Comparison of ENCODE assay signal across 20 mouse cellular contexts in the genomic region with DNA sequence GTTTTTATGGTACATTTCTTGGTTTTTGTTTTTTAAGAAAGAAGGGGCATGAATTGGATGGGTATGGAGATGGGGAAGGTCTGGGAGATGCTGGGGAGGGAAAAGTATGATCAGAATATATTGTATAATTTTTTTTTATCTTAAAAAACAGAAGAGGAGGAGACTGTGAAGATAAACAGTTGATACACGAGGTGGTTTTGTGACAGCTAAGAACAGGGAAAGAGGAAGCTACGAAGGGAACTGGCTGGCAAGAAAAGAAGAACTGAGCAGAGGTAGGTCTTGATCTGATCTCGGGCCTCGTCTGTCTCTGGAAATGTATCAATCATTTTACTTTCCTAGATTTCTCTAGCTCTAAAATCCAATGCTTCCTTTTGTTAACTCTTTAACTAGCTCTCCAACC. TPM values are rescaled to one million over a fixed set of nuclear protein-coding genes. Genes with fewer than 3 reads are reported as not detected.
DNase-seq lines count a peak whose midpoint lies in the region; ATAC-seq and TF ChIP-seq lines count a peak whose summit lies in the region.
"Had no signal": no experiment of that assay in that cellular context is flagged by ENCODE, and none has a peak within 500 bp of the region (broad histone marks: within the 10 kb centered on the region; RNA-seq: fewer than 3 reads in every experiment).

No protein-coding gene starts in this region.

- TF ChIP-seq RAD21 in CH12.LX (IDR thresholded peaks at IDR 0.05; ENCODE audit: low read depth, low read length), result no peak

- dilution Hi-C loops in CH12.LX (cut with MboI; ENCODE audit: extremely low pct_ligation_motif_present, extremely low pct_unique_long_range_greater_than_20kb, low sequenced_read_pairs), result no loop called here

- no peaks in the 10 kb centered on the region for H3K27me3 ChIP-seq in lung, postnatal 0 days (replicated peaks; ENCODE audit: insufficient read depth, low read length)
- no peaks in the 10 kb centered on the region for H3K27me3 ChIP-seq in CH12.LX (replicated peaks)
- no peaks in the 10 kb centered on the region for H3K27me3 ChIP-seq in midbrain, postnatal 0 days (ENCODE audit: insufficient read depth, low read length)
- H3K27me3 ChIP-seq in intestine, embryonic 16.5 days (replicated peaks; ENCODE audit: control insufficient read depth, insufficient read depth, low read length), result no peaks in the 10 kb centered on the region
- H3K27me3 ChIP-seq: forebrain, embryonic 12.5 days; neural tube, embryonic 12.5 days had no signal

- no peaks in the 10 kb centered on the region for H3K9me3 ChIP-seq in lung, postnatal 0 days (ENCODE audit: low read length)
- H3K9me3 ChIP-seq in CH12.LX (replicated peaks; ENCODE audit: low read length), result no peaks in the 10 kb centered on the region
- H3K9me3 ChIP-seq in midbrain, postnatal 0 days (ENCODE audit: low read length), result no peaks in the 10 kb centered on the region
- H3K9me3 ChIP-seq in intestine, embryonic 16.5 days (ENCODE audit: control insufficient read depth, low read length), result no peaks in the 10 kb centered on the region
- H3K9me3 ChIP-seq: forebrain, embryonic 12.5 days; midbrain, embryonic 10.5 days; neural tube, embryonic 12.5 days had no signal

- no peak for TF ChIP-seq POLR2A in CH12.LX (IDR thresholded peaks at IDR 0.05; ENCODE audit: low read depth, low read length)

- in situ Hi-C loops in CH12.LX (cut with MboI; ENCODE audit: low pct_ligation_motif_present, low pct_unique_long_range_greater_than_20kb, low sequenced_read_pairs), result no loop called here

- no peak for ATAC-seq in lung, postnatal 0 days
- peak; percentile 34 for ATAC-seq in common myeloid progenitor, adult 5-6 weeks (replicated peaks; ENCODE audit: low read depth, poor library complexity, severe bottlenecking)
- peak; percentile 57 for ATAC-seq in neutrophil, adult 5-6 weeks (ENCODE audit: extremely low read depth, insufficient number of reproducible peaks, low FRiP score, poor library complexity, severe bottlenecking)
- ATAC-seq in midbrain, postnatal 0 days (ENCODE audit: low FRiP score), result no peak
- no peak for ATAC-seq in intestine, embryonic 16.5 days
- ATAC-seq: CD4-positive, CD25-positive, alpha-beta regulatory T cell, adult 4 months; hindbrain, embryonic 16.5 days had no signal

- WGBS in lung, postnatal 0 days, result 59% methylated on average over 4 of the region's 4 CpGs
- WGBS in midbrain, postnatal 0 days, result 81% methylated on average over 4 of the region's 4 CpGs
- WGBS in intestine, embryonic 16.5 days, result 80% methylated on average over 4 of the region's 4 CpGs

- H3K79me2 ChIP-seq in CH12.LX (replicated peaks; ENCODE audit: control insufficient read depth, extremely low read depth, insufficient read depth, poor library complexity, severe bottlenecking), result peaks cover 6% of the 10 kb centered on the region; the same call in 1 of the 2 replicates

- no peaks in the 10 kb centered on the region for H3K4me1 ChIP-seq in lung, postnatal 0 days (ENCODE audit: insufficient read depth, low read depth, low read length)
- H3K4me1 ChIP-seq in CH12.LX (ENCODE audit: control insufficient read depth in 1 of 2, insufficient read depth in 2 of 2), result peaks cover 38 to 82% of the 10 kb centered on the region in 2 experiments
- H3K4me1 ChIP-seq in midbrain, postnatal 0 days (ENCODE audit: insufficient read depth, low read length), result no peaks in the 10 kb centered on the region
- H3K4me1 ChIP-seq in intestine, embryonic 16.5 days (ENCODE audit: control insufficient read depth, insufficient read depth, low read length), result peaks cover 9% of the 10 kb centered on the region

- no peak for TF ChIP-seq EP300 in lung, postnatal 0 days (IDR thresholded peaks at IDR 0.05)
- no peak for TF ChIP-seq EP300 in CH12.LX (IDR thresholded peaks at IDR 0.05; ENCODE audit: low read length)

- H3K36me3 ChIP-seq in lung, postnatal 0 days (ENCODE audit: insufficient read depth, low read length), result no peaks in the 10 kb centered on the region
- peaks cover 30 to 52% of the 10 kb centered on the region in 2 experiments for H3K36me3 ChIP-seq in CH12.LX (replicated peaks in 1 of 2; ENCODE audit: control insufficient read depth in 1 of 2, insufficient read depth in 1 of 2, low read length in 1 of 2)
- H3K36me3 ChIP-seq in midbrain, postnatal 0 days (ENCODE audit: insufficient read depth, low read length), result no peaks in the 10 kb centered on the region
- H3K36me3 ChIP-seq in intestine, embryonic 16.5 days (ENCODE audit: control insufficient read depth, insufficient read depth, low read length), result no peaks in the 10 kb centered on the region
- H3K36me3 ChIP-seq: forebrain, embryonic 12.5 days; midbrain, embryonic 10.5 days; neural tube, embryonic 12.5 days had no signal

- no peak overlapping the region for H3K9ac ChIP-seq in lung, postnatal 0 days (replicated peaks; ENCODE audit: low read depth)
- H3K9ac ChIP-seq in CH12.LX (ENCODE audit: insufficient read depth, low read depth), result peak overlapping the region; percentile 4
- H3K9ac ChIP-seq in midbrain, postnatal 0 days (replicated peaks; ENCODE audit: low read length, poor library complexity, severe bottlenecking), result no peak overlapping the region
- H3K9ac ChIP-seq in intestine, embryonic 16.5 days (ENCODE audit: low read depth, low read length), result no peak overlapping the region
- H3K9ac ChIP-seq: forebrain, embryonic 12.5 days; neural tube, embryonic 12.5 days had no signal

- DNase-seq in lung, postnatal 0 days (ENCODE audit: low spot score), result peak; percentile 33
- DNase-seq in lung, postnatal 14 days, result no peak
- peak; percentile 82 for DNase-seq in CH12.LX (ENCODE audit: extremely low read depth)
- DNase-seq in midbrain, postnatal 0 days (ENCODE audit: low spot score), result no peak
- DNase-seq: adrenal gland, postnatal 36 days; cerebellum, adult 18-20 months; cerebellum, postnatal 36 days; heart, postnatal 4 days; kidney, adult 11 months; layer of hippocampus, postnatal 36 days; spleen, adult 18-20 months had no signal

- no peak overlapping the region for H3K4me3 ChIP-seq in lung, postnatal 0 days (ENCODE audit: low read depth, low read length)
- H3K4me3 ChIP-seq in CH12.LX (replicated peaks in 1 of 3; ENCODE audit: low read depth in 2 of 3, low read length in 2 of 3, poor library complexity in 1 of 3), result no peak overlapping the region
- H3K4me3 ChIP-seq in midbrain, postnatal 0 days (ENCODE audit: low read depth, low read length), result no peak overlapping the region
- no peak overlapping the region for H3K4me3 ChIP-seq in intestine, embryonic 16.5 days (ENCODE audit: low read length)
- H3K4me3 ChIP-seq: forebrain, embryonic 12.5 days; midbrain, embryonic 10.5 days; neural tube, embryonic 12.5 days had no signal

- no peak overlapping the region for H3K4me2 ChIP-seq in lung, postnatal 0 days (replicated peaks; ENCODE audit: low read depth, low read length)
- peak overlapping the region; percentile 11 for H3K4me2 ChIP-seq in CH12.LX (ENCODE audit: insufficient read depth, low read depth, poor library complexity, severe bottlenecking)
- H3K4me2 ChIP-seq in midbrain, postnatal 0 days (ENCODE audit: low read depth, low read length, poor library complexity, severe bottlenecking), result no peak overlapping the region
- no peak overlapping the region for H3K4me2 ChIP-seq in intestine, embryonic 16.5 days (ENCODE audit: low read depth, low read length)
- H3K4me2 ChIP-seq: forebrain, embryonic 12.5 days; neural tube, embryonic 12.5 days had no signal

- TF ChIP-seq CTCF in lung, postnatal 0 days (IDR thresholded peaks at IDR 0.05), result no peak
- TF ChIP-seq CTCF in CH12.LX (conservative IDR thresholded peaks at IDR 0.05 in 1 of 2, IDR thresholded peaks at IDR 0.05 in 1 of 2; ENCODE audit: low read depth in 2 of 2, low read length in 2 of 2), result no peak
- TF ChIP-seq CTCF in midbrain, postnatal 0 days (IDR thresholded peaks at IDR 0.05), result no peak

- H3K27ac ChIP-seq in lung, postnatal 0 days (ENCODE audit: low read length), result no peak overlapping the region
- H3K27ac ChIP-seq in CH12.LX (ENCODE audit: insufficient read depth, low read depth), result no peak overlapping the region
- H3K27ac ChIP-seq in midbrain, postnatal 0 days (ENCODE audit: low read depth, low read length), result no peak overlapping the region
- no peak overlapping the region for H3K27ac ChIP-seq in intestine, embryonic 16.5 days (ENCODE audit: low read length)
- H3K27ac ChIP-seq: forebrain, embryonic 12.5 days; kidney, postnatal 0 days; midbrain, embryonic 10.5 days; neural tube, embryonic 12.5 days had no signal

TF ChIP-seq in CH12.LX, 34 proteins besides CTCF, POLR2A, EP300 and RAD21 (continues in another document):
- TF ChIP-seq TCF12 (IDR thresholded peaks at IDR 0.05; ENCODE audit: low read depth, low read length) (no peak), ELF1 (IDR thresholded peaks at IDR 0.05; ENCODE audit: low read depth, low read length) (no peak), UBTF (IDR thresholded peaks at IDR 0.05; ENCODE audit: low read depth, low read length) (no peak), POLR2AphosphoS2 (IDR thresholded peaks at IDR 0.05; ENCODE audit: low read depth, low read length) (no peak), RCOR1 (conservative IDR thresholded peaks at IDR 0.05; ENCODE audit: low read depth, low read length) (no peak), USF1 (IDR thresholded peaks at IDR 0.05; ENCODE audit: low read depth, low read length) (no peak), MAZ (IDR thresholded peaks at IDR 0.05; ENCODE audit: low read depth, low read length) (no peak), NELFE (IDR thresholded peaks at IDR 0.05; ENCODE audit: low read depth, low read length) (no peak), NRF1 (IDR thresholded peaks at IDR 0.05; ENCODE audit: low read depth, low read length) (no peak)

RNA-seq across cellular contexts. Expression of a gene that starts 29.2 kb away (rescaled TPM):
- polyA plus RNA-seq in lung, postnatal 0 days (2015; fragmentation: Nextera tagmentation; extraction: Ambion mirVana), result 114 and 122 TPM in 2 replicates
- total RNA-seq in CH12.LX (2012; rRNA removed) (146 and 169 TPM in 2 replicates), CH12.LX (2014; rRNA removed) (245 and 260 TPM in 2 replicates)
- polyA plus RNA-seq in CH12.LX (2012; ENCODE audit: insufficient read length, low read depth), result 147 and 155 TPM in 2 replicates
- total RNA-seq in common myeloid progenitor, adult 5-6 weeks (2017), result 56.7 and 70.8 TPM in 2 replicates
- total RNA-seq in neutrophil, adult 5-6 weeks (2017), result 89.6 and 100 TPM in 2 replicates
- total RNA-seq in midbrain, postnatal 0 days (2014; rRNA removed), result 87.1 and 97.7 TPM in 2 replicates
- 113 and 122 TPM in 2 replicates for polyA plus RNA-seq in midbrain, postnatal 0 days (2015; fragmentation: Nextera tagmentation; extraction: Ambion mirVana)
- polyA plus RNA-seq in intestine, embryonic 16.5 days (2015; fragmentation: Nextera tagmentation; extraction: Ambion mirVana), result 160 and 162 TPM in 2 replicates

RNA-seq across cellular contexts. Expression of a gene that starts 33.8 kb away (rescaled TPM):
- 7.9 and 8.9 TPM in 2 replicates for polyA plus RNA-seq in lung, postnatal 0 days (2015; fragmentation: Nextera tagmentation; extraction: Ambion mirVana)
- total RNA-seq in CH12.LX (2012; rRNA removed) (55.5 and 63.6 TPM in 2 replicates), CH12.LX (2014; rRNA removed) (53.5 and 66.4 TPM in 2 replicates)
- polyA plus RNA-seq in CH12.LX (2012; ENCODE audit: insufficient read length, low read depth), result 62.8 and 81.7 TPM in 2 replicates
- 387 and 417 TPM in 2 replicates for total RNA-seq in common myeloid progenitor, adult 5-6 weeks (2017)
- total RNA-seq in neutrophil, adult 5-6 weeks (2017), result 102 and 108 TPM in 2 replicates
- 2.3 and 4.0 TPM in 2 replicates for total RNA-seq in midbrain, postnatal 0 days (2014; rRNA removed)
- polyA plus RNA-seq in midbrain, postnatal 0 days (2015; fragmentation: Nextera tagmentation; extraction: Ambion mirVana), result 1.3 and 1.9 TPM in 2 replicates
- polyA plus RNA-seq in intestine, embryonic 16.5 days (2015; fragmentation: Nextera tagmentation; extraction: Ambion mirVana), result 35.8 and 41.6 TPM in 2 replicates

Comparison
In these comparisons a context has a peak if more than half of its experiments do, and no peak if none do; other contexts are left out.
1. DNase-seq: peak in lung, postnatal 0 days (single experiment) and CH12.LX (single experiment); none in lung, postnatal 14 days (single experiment) and midbrain, postnatal 0 days (single experiment).
2. ATAC-seq: peak in common myeloid progenitor, adult 5-6 weeks (single experiment) and neutrophil, adult 5-6 weeks (single experiment); none in lung, postnatal 0 days (single experiment), midbrain, postnatal 0 days (single experiment) and intestine, embryonic 16.5 days (single experiment).
3. RNA of a gene that starts 33.8 kb away (total RNA-seq): 387 to 417 TPM in common myeloid progenitor, adult 5-6 weeks, 102 to 108 TPM in neutrophil, adult 5-6 weeks and 53.5 to 66.4 TPM in CH12.LX; 2.3 to 4.0 TPM in midbrain, postnatal 0 days; every median in the first group is over 10 times any median in the second.